Mouse (Mus musculus) forebrain, postnatal 0 days (tissue): ENCODE data around the gene 1700028P14Rik. TPM values are rescaled to one million over a fixed set of nuclear protein-coding genes. Genes with fewer than 3 reads are reported as not detected.

ENCODE experiments used
- ATAC-seq: fragments of 200-750 bp; cut with Nextera tagmentation; 2 replicates; pipeline ENCODE4 v1.8.0; 2017; ENCODE audit warnings: mild to moderate bottlenecking, moderate library complexity
- DNase-seq: peaks from one replicate; pipeline ENCODE4 v3.0.0-alpha.2; 2015
- H3K27ac ChIP-seq: fragments of 300-500 bp; sonication (generic); 2 replicates; pipeline ENCODE4 v1.5.1; 2014; ENCODE audit warnings: low read depth, mild to moderate bottlenecking, antibody characterized with exemption, low read length, moderate library complexity, mixed read lengths
- H3K27me3 ChIP-seq: fragments of 300-500 bp; sonication (generic); 2 replicates; pipeline ENCODE4 v1.6.1; 2014; ENCODE audit warnings: mild to moderate bottlenecking, low read length, mixed read lengths; ENCODE audit not compliant: insufficient read depth
- H3K36me3 ChIP-seq: fragments of 300-500 bp; sonication (generic); 2 replicates; pipeline ENCODE4 v1.6.1; 2014; ENCODE audit warnings: mild to moderate bottlenecking, moderate library complexity; ENCODE audit not compliant: insufficient read depth
- H3K4me1 ChIP-seq: fragments of 300-500 bp; sonication (generic); 2 replicates; pipeline ENCODE4 v1.6.1; 2014; ENCODE audit warnings: antibody characterized with exemption; ENCODE audit not compliant: insufficient read depth
- H3K4me2 ChIP-seq: fragments of 300-500 bp; sonication (generic); 2 replicates; pipeline ENCODE4 v1.6.1; 2014; ENCODE audit warnings: low read depth, mild to moderate bottlenecking, moderate library complexity
- H3K4me3 ChIP-seq: fragments of 300-500 bp; sonication (generic); 2 replicates; pipeline ENCODE4 v1.5.1; 2014; ENCODE audit warnings: low read depth, low read length, mixed read lengths
- H3K9ac ChIP-seq: fragments of 300-500 bp; sonication (generic); 2 replicates; pipeline ENCODE4 v1.6.1; 2014; ENCODE audit warnings: mild to moderate bottlenecking
- H3K9me3 ChIP-seq: fragments of 300-500 bp; sonication (generic); 2 replicates; pipeline ENCODE4 v1.6.1; 2016; ENCODE audit warnings: low read length
- CTCF ChIP-seq: sonication (generic); IDR thresholded peaks from 2 replicates; pipeline ENCODE4 v1.5.1; 2016; ENCODE audit warnings: antibody characterized with exemption, control low read depth, low read depth
- WGBS: fragments of 180-500 bp; shearing (Covaris S2); extraction: QIAGEN DNeasy Blood & Tissue Kit; methylation state at CpG from one replicate; pipeline ENCODE4 v1.1.7; 2014; 5-methylcytosine and 5-hydroxymethylcytosine counted together
- polyA plus RNA-seq: library from polyadenylated mRNA; unstranded; fragments of >200 nt; fragmentation: Nextera tagmentation; extraction: Ambion mirVana; gene quantifications from 2 replicates; pipeline ENCODE4 v1.2.1, GENCODE M21; 2015
- total RNA-seq: library from RNA; depleted of rRNA; stranded (reverse); fragments of >200 nt; gene quantifications from 2 replicates; pipeline ENCODE4 v1.2.3, GENCODE M21; 2014

1700028P14Rik gene
- total and polyA plus RNA-seq, 2 experiments from 2014 or later: 0.29 to 3.8 TPM

- Histone ChIP-seq H3K27ac (no peak overlapping the region), H3K9ac (no peak overlapping the region), H3K27me3 (no peaks in the 10 kb centered on the region), H3K4me1 (0 out of 2 replicates have a peak, but pooled peaks cover 3% of the 10 kb centered on the region), H3K4me3 (no peak overlapping the region), H3K36me3 (no peaks in the 10 kb centered on the region), H3K4me2 (no peak overlapping the region), H3K9me3 (no peaks in the 10 kb centered on the region)
- no peak for DNase-seq
- no peak for ATAC-seq
- WGBS: 91% methylated on average over 5 of the region's 5 CpGs
- no peak for TF ChIP-seq CTCF
Measured at GRCm38 (mm10) chr19:23653154-23653553, 542 bp upstream of the 1700028P14Rik start.

- DNase-seq: no peak
- no peak overlapping the region for H3K27ac ChIP-seq
- no peak for ATAC-seq
- H3K9ac ChIP-seq: no peak overlapping the region
- no peak overlapping the region for H3K4me2 ChIP-seq
- H3K27me3 ChIP-seq: no peaks in the 10 kb centered on the region
- H3K36me3 ChIP-seq: no peaks in the 10 kb centered on the region
- 92% methylated on average over 7 of the region's 7 CpGs for WGBS
- no peak overlapping the region for H3K4me3 ChIP-seq
- H3K9me3 ChIP-seq: no peaks in the 10 kb centered on the region
- no peak for TF ChIP-seq CTCF
- H3K4me1 ChIP-seq: 0 out of 2 replicates have a peak, but pooled peaks cover 3% of the 10 kb centered on the region
Measured at GRCm38 (mm10) chr19:23647308-23647707, 5.3 kb downstream of the 1700028P14Rik start.

GRCm38 (mm10) chr19:23645347-23645746 lies 7.3 kb downstream of the 1700028P14Rik start:
- no peak overlapping the region for H3K4me2 ChIP-seq
- H3K27ac ChIP-seq: no peak overlapping the region
- peak; percentile 48; the same call in 1 of the 2 replicates for ATAC-seq
- no peak for TF ChIP-seq CTCF
- H3K27me3 ChIP-seq: no peaks in the 10 kb centered on the region
- H3K4me1 ChIP-seq: 0 out of 2 replicates have a peak, but pooled peaks cover 3% of the 10 kb centered on the region
- no peak overlapping the region for H3K9ac ChIP-seq
- no peak overlapping the region for H3K4me3 ChIP-seq
- H3K9me3 ChIP-seq: no peaks in the 10 kb centered on the region
- DNase-seq: peak; percentile 50
- no peaks in the 10 kb centered on the region for H3K36me3 ChIP-seq
- 41% methylated on average over 7 of the region's 7 CpGs for WGBS

DNA sequence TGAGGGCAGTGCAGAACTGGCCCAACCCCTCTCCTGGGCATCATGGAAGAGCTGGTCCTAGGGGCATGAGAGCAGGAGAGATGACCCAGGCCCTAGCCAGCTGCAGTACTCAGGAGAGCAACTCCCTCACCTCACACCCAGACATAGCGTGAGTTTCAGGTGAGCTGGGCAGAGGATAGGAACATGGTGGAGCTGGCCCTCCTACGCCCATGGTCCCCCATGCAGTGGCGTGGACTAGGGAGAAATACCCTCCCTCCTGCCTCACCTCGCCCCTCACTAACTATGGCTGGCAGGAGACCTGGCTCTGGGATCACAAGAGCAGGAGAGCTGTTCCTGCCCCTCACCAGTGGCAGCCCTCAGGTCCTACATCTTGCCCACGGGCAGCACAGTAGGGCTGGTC lies 8.8 kb downstream of the 1700028P14Rik start:
- no peak overlapping the region for H3K4me3 ChIP-seq
- no peak overlapping the region for H3K27ac ChIP-seq
- ATAC-seq: no peak
- no peaks in the 10 kb centered on the region for H3K9me3 ChIP-seq
- H3K9ac ChIP-seq: no peak overlapping the region
- no peaks in the 10 kb centered on the region for H3K36me3 ChIP-seq
- TF ChIP-seq CTCF: no peak
- WGBS: 94% methylated on average over 5 of the region's 5 CpGs
- H3K4me2 ChIP-seq: no peak overlapping the region
- H3K4me1 ChIP-seq: no peaks in the 10 kb centered on the region
- no peak for DNase-seq
- H3K27me3 ChIP-seq: no peaks in the 10 kb centered on the region

DNA sequence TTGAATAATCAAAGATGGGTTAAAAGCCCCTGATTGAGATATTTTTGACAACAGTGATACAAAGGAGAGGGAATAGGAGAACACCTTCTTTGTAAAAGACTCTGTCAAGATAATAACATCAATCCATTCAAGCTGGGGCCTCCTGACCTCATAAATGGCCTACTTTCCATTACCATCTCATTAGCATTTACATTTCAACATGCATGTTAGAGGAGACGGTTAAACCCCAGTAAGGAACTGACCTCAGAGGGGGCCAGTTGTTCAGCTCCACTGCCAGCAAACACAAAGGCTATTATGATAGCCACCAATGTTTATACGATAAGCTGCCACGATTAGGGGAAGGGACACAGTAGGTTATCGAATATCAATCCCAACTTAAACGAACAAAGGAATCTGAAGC lies 15.8 kb downstream of the 1700028P14Rik start:
- no peak for DNase-seq
- Histone ChIP-seq H3K9ac (no peak overlapping the region), H3K27me3 (no peaks in the 10 kb centered on the region), H3K4me1 (0 out of 2 replicates have a peak, but pooled peaks cover 2% of the 10 kb centered on the region), H3K9me3 (no peaks in the 10 kb centered on the region), H3K4me3 (no peak overlapping the region), H3K4me2 (no peak overlapping the region), H3K27ac (no peak overlapping the region), H3K36me3 (no peaks in the 10 kb centered on the region)
- no peak for ATAC-seq
- WGBS: 26% methylated on average over 5 of the region's 5 CpGs
- TF ChIP-seq CTCF: no peak

DNA sequence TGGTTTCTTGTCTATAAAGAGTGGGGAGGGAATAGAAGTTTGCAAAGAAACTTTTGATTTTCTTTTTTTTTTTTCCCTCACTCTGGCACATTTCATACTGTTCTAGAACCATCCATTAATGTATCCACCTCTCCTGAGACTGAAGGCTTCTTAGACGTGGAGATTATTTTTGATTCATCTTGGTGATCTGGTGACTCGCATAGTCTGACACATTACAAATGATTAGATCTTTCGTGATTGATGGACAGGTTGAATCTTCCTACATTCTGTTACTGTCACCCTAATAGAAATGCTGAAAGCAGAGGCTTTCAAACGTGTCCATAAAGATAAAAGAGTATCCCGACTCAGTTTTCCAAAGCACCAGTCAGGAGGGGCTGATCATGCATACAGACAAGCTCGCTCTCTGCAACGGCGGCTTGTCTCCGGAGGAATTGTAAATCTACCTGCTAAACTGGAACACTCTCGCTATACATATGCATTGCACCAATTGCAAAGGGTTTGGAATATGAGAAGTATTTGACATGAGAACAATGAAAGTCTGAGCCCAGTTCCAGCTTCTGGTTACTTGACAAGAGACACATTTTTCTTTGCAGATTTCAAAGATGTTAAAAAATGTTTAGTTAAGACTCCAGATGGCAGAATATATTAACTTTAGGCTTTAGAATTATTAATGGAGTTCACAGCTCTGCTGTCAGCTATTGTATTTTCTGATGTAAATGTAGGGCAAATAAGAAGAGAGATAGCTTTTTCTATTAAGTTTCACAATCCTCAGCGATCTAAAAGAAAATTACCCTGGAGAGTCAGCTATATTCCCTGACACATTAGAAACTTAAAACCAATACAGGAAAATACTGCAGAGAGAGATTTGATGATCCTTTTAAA lies 20.8 kb downstream of the 1700028P14Rik start:
- Histone ChIP-seq H3K27ac (no peak overlapping the region; the same call in 1 of the 2 replicates), H3K36me3 (no peaks in the 10 kb centered on the region), H3K9ac (no peak overlapping the region), H3K9me3 (no peaks in the 10 kb centered on the region), H3K4me3 (no peak overlapping the region), H3K4me2 (no peak overlapping the region; the same call in 1 of the 2 replicates), H3K4me1 (0 out of 2 replicates have a peak, but pooled peaks cover 2% of the 10 kb centered on the region), H3K27me3 (no peaks in the 10 kb centered on the region)
- peak; percentile 55; the same call in 1 of the 2 replicates for ATAC-seq
- TF ChIP-seq CTCF: no peak
- peak; percentile 27 for DNase-seq
- 55% methylated on average over 11 of the region's 11 CpGs for WGBS

DNA sequence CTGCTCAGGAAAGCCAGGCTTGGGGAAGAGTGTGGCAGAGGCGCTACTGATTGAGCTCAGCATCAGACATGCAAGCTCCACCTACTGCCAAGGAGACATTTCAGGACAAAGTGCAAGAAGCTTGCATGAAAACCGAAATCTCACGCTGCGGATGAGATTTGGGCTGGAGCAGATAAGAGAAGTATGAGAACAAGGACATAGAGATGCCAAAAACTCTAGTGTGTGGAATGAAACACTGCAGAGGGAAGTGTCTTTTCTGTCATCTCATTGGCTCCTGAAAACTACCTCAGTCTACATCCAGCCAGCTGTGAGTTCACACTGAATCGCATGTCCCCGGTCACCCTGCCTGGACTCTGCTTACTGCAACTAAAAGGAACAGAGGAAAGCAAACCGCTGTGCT lies 38.3 kb downstream of the 1700028P14Rik start:
- H3K4me1 ChIP-seq: no peaks in the 10 kb centered on the region
- H3K4me3 ChIP-seq: no peak overlapping the region
- H3K9me3 ChIP-seq: no peaks in the 10 kb centered on the region
- H3K36me3 ChIP-seq: no peaks in the 10 kb centered on the region
- no peaks in the 10 kb centered on the region for H3K27me3 ChIP-seq
- WGBS: 85% methylated on average over 7 of the region's 7 CpGs
- H3K9ac ChIP-seq: no peak overlapping the region
- H3K27ac ChIP-seq: no peak overlapping the region
- DNase-seq (no peak), ATAC-seq (no peak)
- no peak for TF ChIP-seq CTCF
- H3K4me2 ChIP-seq: no peak overlapping the region
